Mouse (Mus musculus) brain, embryonic 14.5 days (tissue): Measurements from ENCODE around the gene Pdgfb.

ENCODE experiments used
- CTCF ChIP-seq: fragments of 200-500 bp; IDR thresholded peaks from 2 replicates; pipeline ENCODE4 v1.5.1; 2012; ENCODE audit warnings: inconsistent platforms, mild to moderate bottlenecking, moderate library complexity, borderline replicate concordance; ENCODE audit not compliant: insufficient read depth, insufficient read length; ENCODE audit errors: extremely low read depth
- POLR2A ChIP-seq: fragments of 200-500 bp; IDR thresholded peaks from 2 replicates; pipeline ENCODE4 v1.6.1; 2012; ENCODE audit warnings: mild to moderate bottlenecking, inconsistent platforms, borderline replicate concordance; ENCODE audit not compliant: poor library complexity, insufficient read depth, insufficient read length, severe bottlenecking; ENCODE audit errors: extremely low read depth

- no peak for TF ChIP-seq CTCF
- no peak for TF ChIP-seq POLR2A
These were observed 62.9 kb downstream of the Pdgfb start for GRCm38 (mm10) chr15:79951730-79952503.
